Comparison of ENCODE assay signal across 14 mouse cellular contexts in genomic region chr9:65807251-65807650, GRCm38 (mm10). TPM values are rescaled to one million over a fixed set of nuclear protein-coding genes. Genes with fewer than 3 reads are reported as not detected.
DNase-seq lines count a peak whose midpoint lies in the region; ATAC-seq lines count a peak whose summit lies in the region.
"Had no signal": no experiment of that assay in that cellular context is flagged by ENCODE, and none has a peak within 500 bp of the region (broad histone marks: within the 10 kb centered on the region; RNA-seq: fewer than 3 reads in every experiment).

No protein-coding gene starts in this region.

- H3K9me3 ChIP-seq in hindbrain, embryonic 14.5 days (ENCODE audit: control insufficient read depth, low read length), result no peaks in the 10 kb centered on the region
- H3K9me3 ChIP-seq in hindbrain, embryonic 10.5 days, result no peaks in the 10 kb centered on the region
- H3K9me3 ChIP-seq: intestine, embryonic 15.5 days; limb, embryonic 15.5 days had no signal

- no peak overlapping the region for H3K4me3 ChIP-seq in hindbrain, embryonic 14.5 days (replicated peaks; ENCODE audit: low read length)
- no peak overlapping the region for H3K4me3 ChIP-seq in hindbrain, embryonic 10.5 days
- H3K4me3 ChIP-seq: intestine, embryonic 15.5 days; limb, embryonic 15.5 days had no signal

- 0 out of 2 replicates have a peak, but pooled peaks cover 8% of the 10 kb centered on the region for H3K4me1 ChIP-seq in hindbrain, embryonic 14.5 days (replicated peaks; ENCODE audit: control insufficient read depth, insufficient read depth, low read length)
- peaks cover 9% of the 10 kb centered on the region; the same call in 1 of the 2 replicates for H3K4me1 ChIP-seq in hindbrain, embryonic 10.5 days (replicated peaks)

- 28% methylated on average over 4 of the region's 5 CpGs for WGBS in hindbrain, embryonic 14.5 days
- WGBS in hindbrain, embryonic 10.5 days, result 59% methylated on average over 5 of the region's 5 CpGs

- no peak overlapping the region for H3K4me2 ChIP-seq in hindbrain, embryonic 14.5 days (replicated peaks)
- H3K4me2 ChIP-seq: intestine, embryonic 15.5 days; limb, embryonic 15.5 days; lung, embryonic 14.5 days had no signal

- H3K9ac ChIP-seq in hindbrain, embryonic 14.5 days, result no peak overlapping the region
- H3K9ac ChIP-seq: intestine, embryonic 15.5 days; limb, embryonic 15.5 days; lung, embryonic 14.5 days had no signal

- H3K27me3 ChIP-seq in hindbrain, embryonic 14.5 days (ENCODE audit: control insufficient read depth, insufficient read depth, low read length), result no peaks in the 10 kb centered on the region
- no peaks in the 10 kb centered on the region for H3K27me3 ChIP-seq in hindbrain, embryonic 10.5 days (ENCODE audit: insufficient read depth, poor library complexity, severe bottlenecking)
- H3K27me3 ChIP-seq: intestine, embryonic 15.5 days; limb, embryonic 15.5 days had no signal

- no peak for ATAC-seq in hindbrain, embryonic 14.5 days (ENCODE audit: low FRiP score)
- ATAC-seq: intestine, embryonic 15.5 days had no signal

- H3K27ac ChIP-seq in hindbrain, embryonic 14.5 days, result peak overlapping the region; percentile 59
- no peak overlapping the region for H3K27ac ChIP-seq in hindbrain, embryonic 10.5 days
- H3K27ac ChIP-seq: intestine, embryonic 15.5 days; limb, embryonic 15.5 days had no signal

- DNase-seq in cerebellum, postnatal 36 days, result peak; percentile 36 to 49
- no peak for DNase-seq in cerebellum, adult 8-10 months
- DNase-seq in hindbrain, embryonic 14.5 days (ENCODE audit: low spot score), result no peak
- no peak for DNase-seq in hindbrain, embryonic 10.5 days (ENCODE audit: low spot score)
- peak; percentile 20 for DNase-seq in right cerebral cortex, postnatal 4 days
- no peak for DNase-seq in right cerebral cortex, adult 2 months (ENCODE audit: low spot score in 2 of 2)
- DNase-seq in kidney, postnatal 36 days, result no peak
- DNase-seq: cerebellum, adult 11 months; gastrocnemius, postnatal 10 days; kidney, postnatal 14 days; lung, embryonic 14.5 days; thymus, postnatal 4 days had no signal

- H3K36me3 ChIP-seq in hindbrain, embryonic 14.5 days (replicated peaks; ENCODE audit: control insufficient read depth, insufficient read depth), result 0 out of 2 replicates have a peak, but pooled peaks cover 6% of the 10 kb centered on the region
- no peaks in the 10 kb centered on the region for H3K36me3 ChIP-seq in hindbrain, embryonic 10.5 days
- H3K36me3 ChIP-seq: intestine, embryonic 15.5 days; limb, embryonic 15.5 days had no signal

RNA-seq across cellular contexts. Expression of gene Zfp609, which starts 20.1 kb away (rescaled TPM):
- polyA plus RNA-seq in hindbrain, embryonic 14.5 days (2014; fragmentation: Nextera tagmentation; extraction: Ambion mirVana), result 8.0 and 8.8 TPM in 2 replicates
- 6.8 and 9.2 TPM in 2 replicates for polyA plus RNA-seq in hindbrain, embryonic 10.5 days (2016; fragmentation: Nextera tagmentation; extraction: Ambion mirVana)

Comparison
In these comparisons a context has a peak if more than half of its experiments do, and no peak if none do; other contexts are left out.
1. DNase-seq: peak in cerebellum, postnatal 36 days (2 of 2) and right cerebral cortex, postnatal 4 days (single experiment); none in cerebellum, adult 8-10 months (single experiment), hindbrain, embryonic 14.5 days (single experiment), hindbrain, embryonic 10.5 days (single experiment), right cerebral cortex, adult 2 months (0 of 2) and kidney, postnatal 36 days (0 of 2).